Mouse (Mus musculus) neural tube, embryonic 14.5 days (tissue): Measurements from ENCODE around the gene Col5a1. TPM values are rescaled to one million over a fixed set of nuclear protein-coding genes. Genes with fewer than 3 reads are reported as not detected.

Source experiments
- ATAC-seq: fragments of 200-750 bp; cut with Nextera tagmentation; 2 replicates; pipeline ENCODE4 v1.8.0; 2017; ENCODE audit warnings: low read depth, mild to moderate bottlenecking, moderate TSS enrichment, moderate library complexity
- H3K27ac ChIP-seq: fragments of 300-500 bp; sonication (generic); 2 replicates; pipeline ENCODE4 v1.5.1; 2014; ENCODE audit warnings: low read depth, mild to moderate bottlenecking, control low read depth, low read length, moderate library complexity, mixed read lengths
- H3K27me3 ChIP-seq: fragments of 300-500 bp; sonication (generic); 2 replicates; pipeline ENCODE4 v1.6.1; 2014; ENCODE audit warnings: low read length; ENCODE audit not compliant: control insufficient read depth, insufficient read depth
- H3K36me3 ChIP-seq: fragments of 300-500 bp; sonication (generic); 2 replicates; pipeline ENCODE4 v1.6.1; 2014; ENCODE audit warnings: low read length, mixed read lengths; ENCODE audit not compliant: control insufficient read depth, insufficient read depth
- H3K4me1 ChIP-seq: fragments of 300-500 bp; sonication (generic); 2 replicates; pipeline ENCODE4 v1.6.1; 2014; ENCODE audit warnings: low read length; ENCODE audit not compliant: control insufficient read depth, insufficient read depth
- H3K4me2 ChIP-seq: fragments of 300-500 bp; sonication (generic); 2 replicates; pipeline ENCODE4 v1.6.1; 2014; ENCODE audit warnings: mild to moderate bottlenecking, low read depth, low read length, control low read depth
- H3K4me3 ChIP-seq: fragments of 300-500 bp; sonication (generic); 2 replicates; pipeline ENCODE4 v1.5.1; 2014; ENCODE audit warnings: low read depth, low read length, control low read depth, mixed read lengths
- H3K9ac ChIP-seq: fragments of 300-500 bp; sonication (generic); replicated peaks from 2 replicates; pipeline ENCODE4 v1.6.1; 2014; ENCODE audit warnings: low read depth, mild to moderate bottlenecking, control low read depth, low read length, mixed read lengths
- H3K9me3 ChIP-seq: fragments of 300-500 bp; sonication (generic); 2 replicates; pipeline ENCODE4 v1.6.1; 2016; ENCODE audit warnings: low read length; ENCODE audit not compliant: control insufficient read depth
- WGBS: fragments of 180-500 bp; shearing (Covaris S2); extraction: QIAGEN DNeasy Blood & Tissue Kit; methylation state at CpG from one replicate; pipeline ENCODE4 v1.1.7; 2014; 5-methylcytosine and 5-hydroxymethylcytosine counted together
- polyA plus RNA-seq: library from polyadenylated mRNA; unstranded; fragments of >200 nt; fragmentation: Nextera tagmentation; extraction: Ambion mirVana; gene quantifications from 2 replicates; pipeline ENCODE4 v1.2.1, GENCODE M21; 2014

Gene Col5a1
- polyA plus RNA-seq, 1 experiment from 2014 or later, result 3.6 TPM

- Histone ChIP-seq H3K4me2 (no peak overlapping the region), H3K27me3 (no peaks in the 10 kb centered on the region), H3K9me3 (no peaks in the 10 kb centered on the region), H3K27ac (no peak overlapping the region), H3K36me3 (no peaks in the 10 kb centered on the region), H3K4me1 (no peaks in the 10 kb centered on the region), H3K9ac (no peak overlapping the region), H3K4me3 (no peak overlapping the region)
- WGBS, result 91% methylated on average over 9 of the region's 9 CpGs
- ATAC-seq, result no peak
Observed at GRCm38 (mm10) chr2:27861576-27862238, 24.5 kb upstream of the Col5a1 start.

- H3K9ac ChIP-seq, result no peak overlapping the region
- H3K9me3 ChIP-seq, result no peaks in the 10 kb centered on the region
- no peak overlapping the region for H3K4me2 ChIP-seq
- 79% methylated on average over 18 of the region's 18 CpGs for WGBS
- H3K4me1 ChIP-seq, result no peaks in the 10 kb centered on the region
- no peak overlapping the region for H3K27ac ChIP-seq
- no peaks in the 10 kb centered on the region for H3K36me3 ChIP-seq
- no peak overlapping the region for H3K4me3 ChIP-seq
- no peaks in the 10 kb centered on the region for H3K27me3 ChIP-seq
- ATAC-seq, result no peak
Observed at GRCm38 (mm10) chr2:27864491-27865365, 21.5 kb upstream of the Col5a1 start.

- no peak for ATAC-seq
- Histone ChIP-seq H3K4me3 (no peak overlapping the region), H3K4me2 (no peak overlapping the region), H3K9me3 (no peaks in the 10 kb centered on the region), H3K4me1 (no peaks in the 10 kb centered on the region), H3K27me3 (no peaks in the 10 kb centered on the region), H3K27ac (no peak overlapping the region), H3K9ac (no peak overlapping the region), H3K36me3 (no peaks in the 10 kb centered on the region)
- 93% methylated on average over 1 of the region's 1 CpGs for WGBS
Observed at GRCm38 (mm10) chr2:27870586-27870985, 15.6 kb upstream of the Col5a1 start.

GRCm38 (mm10) chr2:27871056-27871455 lies 15.2 kb upstream of the Col5a1 start:
- no peak for ATAC-seq
- H3K4me3 ChIP-seq, result no peak overlapping the region
- no peak overlapping the region for H3K27ac ChIP-seq
- WGBS, result 54% methylated on average over 4 of the region's 4 CpGs
- H3K36me3 ChIP-seq, result no peaks in the 10 kb centered on the region
- no peak overlapping the region for H3K9ac ChIP-seq
- H3K9me3 ChIP-seq, result no peaks in the 10 kb centered on the region
- no peaks in the 10 kb centered on the region for H3K4me1 ChIP-seq
- no peak overlapping the region for H3K4me2 ChIP-seq
- H3K27me3 ChIP-seq, result no peaks in the 10 kb centered on the region

GRCm38 (mm10) chr2:27872276-27872675 lies 13.9 kb upstream of the Col5a1 start:
- Histone ChIP-seq H3K27ac (no peak overlapping the region), H3K9me3 (no peaks in the 10 kb centered on the region), H3K4me2 (no peak overlapping the region), H3K4me1 (no peaks in the 10 kb centered on the region), H3K4me3 (no peak overlapping the region), H3K27me3 (no peaks in the 10 kb centered on the region), H3K9ac (no peak overlapping the region), H3K36me3 (no peaks in the 10 kb centered on the region)
- ATAC-seq, result no peak
- WGBS, result 68% methylated on average over 3 of the region's 3 CpGs

GRCm38 (mm10) chr2:27873030-27873429 lies 13.2 kb upstream of the Col5a1 start:
- Histone ChIP-seq H3K36me3 (no peaks in the 10 kb centered on the region), H3K9me3 (no peaks in the 10 kb centered on the region), H3K9ac (no peak overlapping the region), H3K27ac (no peak overlapping the region), H3K4me3 (no peak overlapping the region), H3K4me2 (no peak overlapping the region), H3K27me3 (no peaks in the 10 kb centered on the region), H3K4me1 (no peaks in the 10 kb centered on the region)
- 88% methylated on average over 5 of the region's 5 CpGs for WGBS
- ATAC-seq, result no peak

- WGBS, result 78% methylated on average over 3 of the region's 3 CpGs
- Histone ChIP-seq H3K27me3 (no peaks in the 10 kb centered on the region), H3K4me2 (no peak overlapping the region), H3K9me3 (no peaks in the 10 kb centered on the region), H3K27ac (no peak overlapping the region), H3K4me1 (no peaks in the 10 kb centered on the region), H3K9ac (no peak overlapping the region), H3K36me3 (no peaks in the 10 kb centered on the region), H3K4me3 (no peak overlapping the region)
- ATAC-seq, result no peak
Observed at GRCm38 (mm10) chr2:27874596-27874995, 11.6 kb upstream of the Col5a1 start.

- no peaks in the 10 kb centered on the region for H3K9me3 ChIP-seq
- no peak overlapping the region for H3K4me3 ChIP-seq
- no peak overlapping the region for H3K9ac ChIP-seq
- H3K36me3 ChIP-seq, result no peaks in the 10 kb centered on the region
- no peaks in the 10 kb centered on the region for H3K4me1 ChIP-seq
- no peak overlapping the region for H3K27ac ChIP-seq
- no peak overlapping the region for H3K4me2 ChIP-seq
- ATAC-seq, result no peak
- 79% methylated on average over 5 of the region's 5 CpGs for WGBS
- no peaks in the 10 kb centered on the region for H3K27me3 ChIP-seq
Observed at GRCm38 (mm10) chr2:27875231-27875630, 11.0 kb upstream of the Col5a1 start.

- Histone ChIP-seq H3K9me3 (no peaks in the 10 kb centered on the region), H3K27ac (no peak overlapping the region), H3K4me3 (no peak overlapping the region), H3K36me3 (no peaks in the 10 kb centered on the region), H3K4me2 (no peak overlapping the region), H3K4me1 (no peaks in the 10 kb centered on the region), H3K27me3 (no peaks in the 10 kb centered on the region), H3K9ac (no peak overlapping the region)
- WGBS, result 75% methylated on average over 5 of the region's 5 CpGs
- ATAC-seq, result no peak
Observed at GRCm38 (mm10) chr2:27875786-27876185, 10.4 kb upstream of the Col5a1 start.
